Mouse (Mus musculus) embryonic fibroblast, embryonic 13.5 days (primary cell): ENCODE results near the gene Cd72.

Experiments used
- CTCF ChIP-seq: IDR thresholded peaks from 2 replicates; pipeline ENCODE4 v1.5.1; 2011; ENCODE audit warnings: mild to moderate bottlenecking, control low read depth, low read length, moderate library complexity, borderline replicate concordance; ENCODE audit not compliant: insufficient read depth
- POLR2A ChIP-seq: IDR thresholded peaks from 2 replicates; pipeline ENCODE4 v1.6.1; 2011; ENCODE audit warnings: low read depth, mild to moderate bottlenecking, control low read depth, low read length, moderate library complexity

GRCm38 (mm10) chr4:43441639-43442038 lies 12.8 kb downstream of the Cd72 start, which contains the start of gene Tesk1:
- no peak for TF ChIP-seq CTCF
- TF ChIP-seq POLR2A, result no peak
